Mouse (Mus musculus) ES-Bruce4 (cell line): Measurements from ENCODE around the gene Lonrf2. TPM values are rescaled to one million over a fixed set of nuclear protein-coding genes. Genes with fewer than 3 reads are reported as not detected.

Source experiments
- H3K27ac ChIP-seq: 2 replicates; pipeline ENCODE4 v1.5.1; 2012; ENCODE audit warnings: low read length, inconsistent platforms; ENCODE audit not compliant: insufficient read depth
- H3K27me3 ChIP-seq: 2 replicates; pipeline ENCODE4 v1.6.1; 2012; ENCODE audit warnings: mild to moderate bottlenecking, low read length, inconsistent platforms; ENCODE audit not compliant: control insufficient read depth, poor library complexity, insufficient read depth, severe bottlenecking
- H3K36me3 ChIP-seq: 2 replicates; pipeline ENCODE4 v1.6.1; 2012; ENCODE audit warnings: inconsistent platforms, mild to moderate bottlenecking, low read length, moderate library complexity; ENCODE audit not compliant: control insufficient read depth, poor library complexity, insufficient read depth, severe bottlenecking
- H3K4me1 ChIP-seq: one replicate; pipeline ENCODE4 v1.8.1; 2011; ENCODE audit warnings: low read length; ENCODE audit not compliant: control insufficient read depth, insufficient read depth
- H3K4me3 ChIP-seq: 2 replicates; pipeline ENCODE4 v1.5.1; 2011; ENCODE audit warnings: low read depth, mild to moderate bottlenecking, low read length
- H3K9ac ChIP-seq: 2 replicates; pipeline ENCODE4 v1.6.1; 2012; ENCODE audit warnings: low read depth, mild to moderate bottlenecking, inconsistent platforms; ENCODE audit not compliant: poor library complexity, severe bottlenecking
- H3K9me3 ChIP-seq: replicated peaks from 2 replicates; pipeline ENCODE4 v1.6.1; 2012; ENCODE audit warnings: mild to moderate bottlenecking, low read length, inconsistent platforms; ENCODE audit not compliant: control insufficient read depth, poor library complexity, insufficient read depth, severe bottlenecking
- CTCF ChIP-seq: IDR thresholded peaks from one replicate; pipeline ENCODE4 v1.8.1; 2011; ENCODE audit warnings: low read depth, low read length
- EP300 ChIP-seq: IDR thresholded peaks from 2 replicates; pipeline ENCODE4 v1.6.1; 2011; ENCODE audit warnings: low read depth, low read length; ENCODE audit not compliant: insufficient read depth
- POLR2A ChIP-seq: IDR thresholded peaks from one replicate; pipeline ENCODE4 v1.8.1; 2011; ENCODE audit warnings: low read length; ENCODE audit not compliant: insufficient read depth
- polyA plus RNA-seq: library from polyadenylated mRNA; stranded (reverse); fragments of >200 nt; gene quantifications from 2 replicates; pipeline ENCODE4 v1.2.4, GENCODE M21; 2011; ENCODE audit warnings: low read depth; ENCODE audit not compliant: missing spikeins, insufficient read depth, insufficient read length

Gene Lonrf2
- polyA plus RNA-seq, 1 experiment: 0.12 TPM

DNA sequence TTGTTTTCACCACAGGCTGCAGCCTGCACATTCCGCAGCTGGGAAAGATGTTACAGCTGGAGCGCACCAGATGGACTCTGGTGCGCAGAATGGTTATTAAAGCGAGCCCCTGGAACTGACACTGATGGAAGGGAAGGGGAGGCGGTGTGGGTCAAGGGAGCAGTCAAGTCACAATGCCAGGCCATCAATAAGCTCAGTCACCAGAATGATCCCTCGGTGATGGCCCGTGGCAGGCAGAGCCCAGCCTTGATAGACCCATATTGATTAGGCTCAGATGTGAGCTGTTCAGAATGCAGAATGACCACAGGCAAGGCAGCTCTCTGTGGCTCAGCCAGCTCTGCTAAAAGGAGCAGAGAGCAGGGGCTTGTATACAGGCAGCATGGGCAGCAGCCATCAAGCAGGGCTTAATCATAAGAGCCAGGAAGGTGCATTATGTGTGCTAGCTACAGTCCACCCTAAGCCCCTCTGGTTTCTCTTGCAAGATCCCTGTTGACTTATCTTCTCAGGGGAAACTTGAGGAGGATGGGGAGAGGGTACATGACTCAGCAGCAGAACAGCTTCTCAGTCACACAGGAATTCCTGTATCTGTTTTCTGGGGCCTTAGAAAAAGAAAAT is 46.4 kb downstream of the Lonrf2 start:
- no peaks in the 10 kb centered on the region for H3K27me3 ChIP-seq
- H3K4me3 ChIP-seq: no peak overlapping the region
- H3K36me3 ChIP-seq: no peaks in the 10 kb centered on the region
- TF ChIP-seq POLR2A: no peak
- no peak for TF ChIP-seq EP300
- no peak for TF ChIP-seq CTCF
- no peak overlapping the region for H3K27ac ChIP-seq
- no peaks in the 10 kb centered on the region for H3K9me3 ChIP-seq
- H3K9ac ChIP-seq: no peak overlapping the region
- H3K4me1 ChIP-seq: no peaks in the 10 kb centered on the region

DNA sequence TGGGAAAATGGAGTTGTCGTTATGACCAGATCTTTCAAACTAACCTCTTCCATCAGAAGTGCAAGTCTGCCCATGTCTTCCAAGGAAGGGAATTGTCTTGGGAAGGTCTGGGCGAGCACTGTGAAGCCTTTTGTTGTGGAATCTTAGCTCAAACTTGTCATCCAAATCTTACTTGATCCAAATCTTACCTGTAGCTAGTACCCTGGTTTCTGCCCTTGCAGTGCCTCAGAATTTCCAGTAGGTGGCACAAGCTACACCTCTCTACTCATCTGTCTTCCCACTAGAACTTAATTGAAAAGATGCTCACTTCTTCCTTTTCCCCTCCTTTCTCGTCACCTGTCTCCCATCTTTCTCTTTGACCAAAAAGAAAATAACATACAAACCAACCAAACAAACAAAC is 47.6 kb downstream of the Lonrf2 start:
- Histone ChIP-seq H3K4me3 (no peak overlapping the region), H3K27ac (no peak overlapping the region), H3K9me3 (no peaks in the 10 kb centered on the region), H3K36me3 (no peaks in the 10 kb centered on the region), H3K27me3 (no peaks in the 10 kb centered on the region), H3K4me1 (no peaks in the 10 kb centered on the region), H3K9ac (no peak overlapping the region)
- TF ChIP-seq EP300: no peak
- no peak for TF ChIP-seq CTCF
- no peak for TF ChIP-seq POLR2A

DNA sequence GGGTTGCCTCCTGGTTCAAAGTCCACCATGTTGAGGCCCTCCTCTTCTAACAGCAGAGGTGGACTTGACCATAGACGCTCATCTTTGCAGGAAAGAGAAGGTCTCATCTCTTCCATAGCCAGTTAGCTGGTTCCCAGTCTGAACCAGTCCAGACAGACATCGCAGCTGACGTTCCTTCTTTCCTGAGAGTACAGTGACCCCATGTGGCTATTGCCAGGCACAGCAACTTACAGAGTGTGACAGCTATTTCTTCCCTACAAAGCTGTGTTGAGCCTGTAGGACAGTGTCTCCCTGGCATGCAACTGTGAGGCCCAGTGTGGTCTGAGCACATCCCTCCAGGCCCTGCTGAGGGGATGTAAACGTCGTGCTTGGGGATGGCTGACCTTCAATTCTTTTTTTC is 49.1 kb downstream of the Lonrf2 start:
- Histone ChIP-seq H3K27ac (no peak overlapping the region), H3K36me3 (no peaks in the 10 kb centered on the region), H3K27me3 (no peaks in the 10 kb centered on the region), H3K4me3 (no peak overlapping the region), H3K9ac (no peak overlapping the region), H3K9me3 (no peaks in the 10 kb centered on the region), H3K4me1 (no peaks in the 10 kb centered on the region)
- TF ChIP-seq POLR2A (no peak), CTCF (peak; percentile 80)

DNA sequence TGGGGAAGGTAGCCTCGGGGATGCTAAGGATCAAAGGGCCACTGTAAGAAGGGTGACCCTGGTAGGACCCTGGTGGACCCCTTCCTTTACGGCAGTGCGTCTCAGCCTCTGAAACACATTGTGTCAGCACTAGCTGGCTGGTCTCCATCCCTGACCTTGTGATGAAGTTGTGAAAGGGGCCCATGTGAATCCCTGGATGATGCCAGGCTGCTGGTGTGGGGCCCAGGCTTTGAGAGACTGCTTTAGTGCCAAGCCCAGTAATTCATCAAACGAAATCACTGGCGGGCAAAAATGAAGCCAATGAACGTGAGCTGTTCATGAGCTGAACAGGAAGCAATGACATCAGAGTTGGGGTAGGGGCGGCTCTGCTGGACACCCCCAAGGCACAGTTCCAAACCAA is 50.2 kb downstream of the Lonrf2 start:
- Histone ChIP-seq H3K4me1 (no peaks in the 10 kb centered on the region), H3K27ac (no peak overlapping the region), H3K9ac (no peak overlapping the region), H3K27me3 (no peaks in the 10 kb centered on the region), H3K4me3 (no peak overlapping the region), H3K9me3 (no peaks in the 10 kb centered on the region), H3K36me3 (no peaks in the 10 kb centered on the region)
- TF ChIP-seq EP300 (no peak), POLR2A (no peak), CTCF (no peak)

DNA sequence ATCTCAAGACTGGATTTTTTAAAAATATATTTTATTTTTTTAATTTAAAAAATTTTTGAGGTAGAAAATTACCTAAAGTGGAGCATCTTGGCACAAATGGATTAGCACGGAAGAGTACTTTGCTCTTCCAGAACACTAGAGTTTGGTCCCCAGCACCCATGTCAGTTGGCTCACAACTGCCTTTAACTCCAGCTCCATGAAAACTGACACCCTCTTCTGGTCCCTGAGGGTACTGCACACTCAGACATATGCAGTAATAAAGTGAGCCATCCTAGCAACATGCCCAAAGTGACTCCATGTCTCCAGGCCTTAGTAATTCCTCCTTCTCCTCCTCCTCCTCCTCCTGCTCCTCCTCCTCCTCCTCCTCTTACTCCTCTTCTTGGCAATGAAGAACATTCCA is 58.2 kb downstream of the Lonrf2 start:
- H3K27me3 ChIP-seq: no peaks in the 10 kb centered on the region
- H3K9me3 ChIP-seq: no peaks in the 10 kb centered on the region
- H3K4me3 ChIP-seq: no peak overlapping the region
- no peak for TF ChIP-seq POLR2A
- no peaks in the 10 kb centered on the region for H3K4me1 ChIP-seq
- H3K9ac ChIP-seq: no peak overlapping the region
- no peak overlapping the region for H3K27ac ChIP-seq
- H3K36me3 ChIP-seq: no peaks in the 10 kb centered on the region

DNA sequence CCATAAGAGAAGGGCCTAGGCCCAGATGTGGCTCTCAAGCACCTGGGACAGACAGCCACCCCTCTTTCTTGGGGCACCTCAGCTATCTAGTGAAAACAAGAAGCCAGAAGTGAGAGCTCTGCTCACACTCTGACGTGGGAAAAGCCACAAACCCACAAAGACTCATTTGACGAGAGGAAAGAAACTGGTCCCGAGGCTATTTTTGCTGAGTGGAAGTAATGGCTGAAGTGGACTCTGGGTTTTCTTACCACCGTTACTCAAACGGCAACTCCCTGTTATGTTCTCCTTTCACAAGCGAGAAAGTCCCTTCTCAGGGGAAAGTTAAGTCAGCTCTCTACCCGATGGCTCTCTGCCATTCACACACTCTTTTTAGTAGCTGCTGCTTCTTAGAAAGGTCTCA is 59.0 kb downstream of the Lonrf2 start:
- Histone ChIP-seq H3K9me3 (no peaks in the 10 kb centered on the region), H3K27ac (no peak overlapping the region), H3K27me3 (no peaks in the 10 kb centered on the region), H3K9ac (no peak overlapping the region), H3K4me3 (no peak overlapping the region), H3K4me1 (no peaks in the 10 kb centered on the region), H3K36me3 (no peaks in the 10 kb centered on the region)
- TF ChIP-seq POLR2A (no peak), EP300 (no peak), CTCF (no peak)
